Mouse (Mus musculus): Measurements from ENCODE around the gene Gm9513.

Gene Gm9513

GRCm38 (mm10) chr9:36475338-36475737 is at the start of gene Gm9513:
Gene Gm9513, plus strand, starts transcription at chr9:36475638.
- no peak for DNase-seq (ENCODE audit: low spot score)

- DNase-seq (ENCODE audit: low spot score) = no peak
Measured at GRCm38 (mm10) chr9:36431584-36431983, 43.9 kb upstream of the Gm9513 start, which contains the start of gene Gm7257. Gene Gm7257, plus strand, starts transcription at chr9:36431884.

GRCm38 (mm10) chr9:36435051-36435764 is 40.2 kb upstream of the Gm9513 start:
- DNase-seq (ENCODE audit: low spot score) = no peak

GRCm38 (mm10) chr9:36494501-36495220 is 19.2 kb downstream of the Gm9513 start:
- no peak for DNase-seq (ENCODE audit: low spot score)

GRCm38 (mm10) chr9:36495824-36496223 is 20.4 kb downstream of the Gm9513 start:
- no peak for DNase-seq (ENCODE audit: low spot score)

GRCm38 (mm10) chr9:36504211-36504610 is 28.8 kb downstream of the Gm9513 start:
- no peak for DNase-seq (ENCODE audit: low spot score)

Data from left cerebral cortex, adult 11 months (tissue).